Mouse (Mus musculus): ENCODE measurements at regions not wholly inside any gene's neighbourhood (a gene's known extent, or its start where the extent isn't known, plus 50 kb on each side); places are given as distances from the start of the nearest gene placed in this dataset.
"Not testable (repeated sequence)": the region's sequence is repeated elsewhere in the genome, so short reads cannot be mapped to it uniquely, and the experiment has no call there.

DNA sequence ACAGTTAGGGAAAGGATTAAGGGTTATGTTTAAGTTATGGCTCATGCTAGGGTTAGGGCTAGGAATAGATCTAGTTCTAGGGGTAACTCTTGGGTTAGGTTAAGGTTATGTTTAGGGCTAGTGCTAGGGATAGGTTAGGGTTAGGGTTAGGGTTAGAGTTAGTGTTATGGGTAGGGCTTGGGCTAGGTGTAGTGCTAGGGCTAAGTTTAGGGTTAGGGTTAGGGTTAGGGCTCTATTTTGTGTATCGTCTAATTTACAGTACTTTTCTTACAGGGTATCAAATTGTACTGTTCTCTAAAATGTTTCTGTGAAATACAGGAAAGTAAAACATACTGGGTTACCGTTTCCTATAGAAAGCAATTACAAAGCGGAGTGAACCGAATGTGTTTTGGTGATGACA, 64.8 kb downstream of the Ptchd3 start:
- no peak for DNase-seq (ENCODE audit: low spot score)

DNA sequence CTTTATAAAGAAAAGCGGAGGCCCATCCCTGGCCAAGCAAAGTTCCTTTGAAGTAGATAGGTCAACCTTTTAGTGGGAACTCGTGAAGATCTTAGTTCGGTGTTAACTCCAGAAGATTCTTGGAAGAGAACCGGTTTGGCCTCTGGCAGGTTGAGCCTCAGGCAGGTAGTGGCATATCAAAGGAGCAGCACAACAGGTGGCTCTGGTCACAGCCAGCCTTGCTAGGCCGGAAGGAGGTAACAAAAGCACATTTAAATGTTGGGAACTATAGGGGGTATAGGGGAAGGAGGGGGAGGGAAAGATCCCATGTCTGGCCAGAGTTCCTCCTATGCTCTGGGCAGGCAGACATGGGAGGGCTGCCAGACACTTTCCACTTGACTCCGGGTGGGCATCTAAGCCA, 74.3 kb downstream of the Ptchd3 start:
- not testable (repeated sequence) for DNase-seq (ENCODE audit: low spot score)

DNA sequence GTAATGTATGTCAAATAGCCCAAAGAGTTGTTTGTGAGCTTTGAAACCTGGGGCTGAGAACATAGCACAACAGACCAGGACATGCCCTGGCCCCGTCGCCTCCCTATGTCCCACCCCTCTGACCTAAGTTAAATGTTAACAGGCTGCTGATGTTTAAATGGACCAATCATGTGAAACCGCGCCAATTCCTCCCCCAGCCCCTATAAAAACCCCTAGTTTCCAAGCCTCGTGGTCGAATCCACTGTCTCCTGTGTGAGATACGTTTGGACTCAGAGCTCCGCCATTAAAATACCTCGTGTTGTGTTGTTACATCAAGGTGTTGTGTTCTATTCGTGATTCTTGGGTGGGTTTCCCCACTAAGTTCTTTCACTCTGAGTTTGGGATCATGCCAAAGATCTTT, 94.6 kb downstream of the Ptchd3 start:
- DNase-seq (ENCODE audit: low spot score): not testable (repeated sequence)

DNA sequence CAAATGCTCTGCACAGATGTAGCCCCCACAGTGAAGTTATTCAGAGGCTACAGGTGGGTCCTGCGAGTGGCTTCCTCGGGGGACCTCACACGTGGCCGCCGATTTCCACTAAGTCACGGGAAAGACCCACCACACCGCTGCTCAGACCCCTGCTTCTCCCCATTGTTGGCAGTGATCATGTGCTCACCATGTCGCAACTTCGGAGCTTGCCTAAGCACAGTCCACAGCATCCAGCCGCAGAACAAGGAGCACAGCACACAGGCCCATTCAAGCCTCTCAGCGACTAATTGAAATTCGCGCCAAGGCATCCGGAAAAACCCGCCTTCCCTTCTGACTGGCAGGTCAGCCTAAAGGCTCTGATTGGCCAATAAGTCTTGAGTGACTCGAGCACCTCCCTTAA, 95.0 kb downstream of the Ptchd3 start:
- DNase-seq (ENCODE audit: low spot score): peak; percentile 19

DNA sequence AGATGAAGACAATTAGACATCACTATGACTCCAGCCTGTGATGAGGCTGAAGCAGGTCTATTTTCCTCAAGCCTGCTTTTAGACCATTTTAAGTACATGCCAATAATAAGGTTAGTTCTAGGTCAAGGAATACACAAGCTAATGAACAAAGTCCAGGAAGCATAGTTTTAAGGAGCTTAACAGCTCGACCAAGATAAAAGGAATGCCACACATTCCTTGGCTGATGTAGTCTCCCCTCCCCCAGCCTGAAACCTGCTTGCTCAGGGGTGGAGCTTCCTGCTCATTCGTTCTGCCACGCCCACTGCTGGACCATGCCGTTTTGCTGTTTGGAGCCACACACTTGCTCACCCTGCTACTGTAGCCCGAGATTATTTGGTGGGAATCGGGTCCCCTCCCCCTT, 121.7 kb downstream of the Ptchd3 start:
- not testable (repeated sequence) for DNase-seq (ENCODE audit: low spot score)

DNA sequence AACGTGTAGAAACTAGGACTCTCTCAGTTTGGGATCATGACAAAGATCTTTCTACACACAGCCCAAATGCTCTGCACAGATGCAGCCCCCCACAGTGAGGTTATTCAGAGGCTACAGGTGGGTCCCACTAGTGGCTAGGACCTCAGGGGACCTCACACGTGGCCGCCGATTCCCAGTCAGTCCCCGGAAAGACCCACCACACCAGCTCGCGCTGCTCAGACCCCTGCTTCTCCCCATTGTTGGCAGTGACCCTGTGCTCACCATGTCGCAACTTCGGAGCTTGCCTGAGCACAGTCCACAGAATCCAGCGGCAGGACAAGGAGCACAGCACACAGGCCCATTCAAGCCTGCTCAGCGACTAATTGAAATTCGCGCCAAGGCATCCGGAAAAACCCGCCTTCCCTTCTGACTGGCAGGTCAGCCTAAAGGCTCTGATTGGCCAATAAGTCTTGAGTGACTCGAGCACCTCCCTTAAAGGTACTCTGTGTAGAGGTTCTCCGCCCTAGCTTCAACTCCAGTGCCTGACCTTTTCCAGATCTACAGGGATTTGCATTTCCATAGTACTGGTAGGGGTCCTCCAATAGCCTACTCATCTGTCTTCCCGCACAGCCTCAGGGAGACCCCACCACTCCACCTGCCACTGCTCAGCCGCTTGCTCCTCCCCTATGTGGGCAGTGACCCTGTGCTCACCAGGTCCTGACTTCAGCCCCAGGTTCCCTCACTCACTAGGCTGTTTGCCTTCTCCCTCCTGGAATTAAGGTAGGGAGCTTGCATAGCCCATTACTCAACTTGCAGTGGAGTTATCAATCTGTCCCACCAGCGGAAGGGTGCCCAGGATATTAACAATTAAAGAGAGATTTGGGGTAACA, 126.6 kb downstream of the Ptchd3 start:
- DNase-seq (ENCODE audit: low spot score): peak; percentile 24

DNA sequence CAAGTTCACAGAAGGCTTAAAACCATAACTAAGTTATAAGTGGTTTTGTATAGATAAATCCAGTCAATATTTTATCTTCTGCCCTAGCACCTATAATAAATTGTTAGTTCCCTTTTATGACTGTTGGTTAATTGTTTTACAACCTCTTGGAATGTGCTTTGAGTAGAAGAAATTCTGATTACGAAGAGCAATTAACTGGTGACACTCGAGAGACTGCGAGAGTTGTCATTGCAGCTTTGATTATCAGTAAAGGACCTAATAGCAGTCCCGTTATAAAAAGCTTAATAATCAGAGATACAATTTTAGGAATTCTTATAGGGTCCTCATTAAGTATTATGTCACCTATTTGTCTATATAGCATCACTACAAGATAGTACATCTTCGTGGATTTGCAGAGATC, 128.7 kb downstream of the Ptchd3 start:
- not testable (repeated sequence) for DNase-seq (ENCODE audit: low spot score)

DNA sequence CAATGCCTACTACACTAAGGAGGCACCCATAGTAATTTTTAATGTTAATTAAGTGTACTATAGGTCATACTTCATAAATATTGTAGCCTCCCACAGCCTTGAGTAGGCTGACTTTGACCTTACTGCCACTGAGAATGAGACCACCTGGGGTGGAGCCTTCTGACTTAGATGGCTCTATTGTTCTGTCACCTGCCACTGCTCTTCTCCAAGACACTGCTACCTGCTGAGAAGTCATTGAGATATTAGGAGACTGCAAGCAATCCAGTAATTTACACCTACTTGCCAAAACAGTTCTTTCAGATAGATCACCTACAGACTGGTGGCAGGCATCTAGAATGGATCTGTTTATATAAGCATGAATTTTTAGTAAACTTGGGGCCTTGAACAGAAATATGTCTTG, 134.1 kb downstream of the Ptchd3 start:
- DNase-seq (ENCODE audit: low spot score): not testable (repeated sequence)

DNA sequence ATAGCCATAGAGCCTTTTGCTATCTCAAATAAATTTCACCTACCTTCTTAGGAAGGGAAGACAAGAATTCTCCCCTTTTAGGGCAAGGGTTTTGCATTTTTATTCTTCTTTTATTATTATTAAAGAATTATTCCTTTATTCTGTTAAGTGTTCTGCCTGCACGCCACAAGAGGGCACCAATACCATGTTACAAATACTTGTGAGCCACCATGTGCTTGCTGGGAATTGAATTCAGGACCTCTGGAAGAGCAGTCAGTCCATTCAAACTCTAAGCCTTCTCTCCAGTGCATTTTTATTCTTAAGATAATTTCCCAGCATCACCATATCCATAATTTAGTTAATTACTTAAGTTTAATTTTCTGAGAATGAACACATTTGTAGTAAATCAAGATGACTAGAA, 135.9 kb downstream of the Ptchd3 start:
- peak; percentile 3 for DNase-seq (ENCODE audit: low spot score)
